Mouse (Mus musculus): ENCODE measurements at regions not wholly inside any gene's neighbourhood (a gene's known extent, or its start where the extent isn't known, plus 50 kb on each side); places are given as distances from the start of the nearest gene placed in this dataset.

DNA sequence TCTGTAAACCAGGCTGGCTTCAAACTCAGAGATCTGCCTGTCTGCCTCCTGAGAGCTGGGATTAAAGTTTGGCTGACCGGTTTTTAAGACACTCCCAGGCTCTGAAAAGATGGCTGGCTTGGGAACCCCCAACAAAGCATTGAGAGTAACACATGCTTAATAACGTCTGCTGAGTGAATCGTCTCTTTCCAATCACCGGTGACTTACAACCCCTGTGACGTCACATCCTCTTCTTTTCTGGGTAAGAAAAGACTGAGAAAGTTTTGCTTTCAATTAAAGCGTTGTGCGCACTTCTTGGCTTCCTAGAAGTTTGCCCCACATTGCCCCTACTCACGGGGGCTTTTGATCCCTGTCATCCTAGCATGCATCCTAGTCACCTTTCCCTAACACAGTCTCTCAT is 109.1 kb downstream of the Foxb1 start:
- H3K4me3 ChIP-seq (ENCODE audit: low read depth, low read length): no peak overlapping the region
- H3K27me3 ChIP-seq (replicated peaks; ENCODE audit: control insufficient read depth, insufficient read depth, low read length): no peaks in the 10 kb centered on the region
- H3K4me1 ChIP-seq (replicated peaks; ENCODE audit: control insufficient read depth, insufficient read depth, low read length): no peaks in the 10 kb centered on the region
- ATAC-seq (replicated peaks; ENCODE audit: low FRiP score) (no peak), DNase-seq (ENCODE audit: low spot score) (no peak)
- H3K27ac ChIP-seq (ENCODE audit: low read depth, low read length): no peak overlapping the region
- 66% methylated on average over 8 of the region's 8 CpGs for WGBS
- H3K9me3 ChIP-seq (ENCODE audit: control insufficient read depth, low read length): no peaks in the 10 kb centered on the region
- H3K9ac ChIP-seq (ENCODE audit: low read depth, low read length): no peak overlapping the region
- H3K4me2 ChIP-seq: no peak overlapping the region
- H3K36me3 ChIP-seq (ENCODE audit: control insufficient read depth, insufficient read depth, low read length): no peaks in the 10 kb centered on the region

DNA sequence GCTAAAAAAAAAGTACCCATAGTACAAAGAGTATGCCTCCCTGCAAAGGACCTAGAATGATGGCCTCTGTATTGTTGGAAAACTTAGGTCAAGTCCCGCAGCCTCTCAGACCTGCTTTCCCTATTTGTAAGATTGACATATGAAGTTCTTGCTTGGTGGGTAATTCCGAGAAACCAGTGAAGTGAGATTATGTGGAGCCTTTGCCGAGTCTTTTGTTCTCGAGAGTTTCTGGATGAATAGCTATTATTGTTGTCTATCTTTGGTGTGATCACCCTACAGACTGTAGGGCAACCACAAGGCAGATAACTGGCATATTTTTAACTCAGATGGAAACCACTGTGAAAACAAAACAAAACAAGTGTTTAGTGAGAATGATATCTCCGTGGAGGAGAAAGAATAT is 118.1 kb downstream of the Foxb1 start:
- Histone ChIP-seq H3K36me3 (ENCODE audit: control insufficient read depth, insufficient read depth, low read length) (no peaks in the 10 kb centered on the region), H3K4me3 (ENCODE audit: low read depth, low read length) (no peak overlapping the region), H3K4me2 (no peak overlapping the region), H3K27me3 (replicated peaks; ENCODE audit: control insufficient read depth, insufficient read depth, low read length) (no peaks in the 10 kb centered on the region), H3K9ac (ENCODE audit: low read depth, low read length) (no peak overlapping the region), H3K4me1 (replicated peaks; ENCODE audit: control insufficient read depth, insufficient read depth, low read length) (no peaks in the 10 kb centered on the region), H3K27ac (ENCODE audit: low read depth, low read length) (no peak overlapping the region), H3K9me3 (ENCODE audit: control insufficient read depth, low read length) (no peaks in the 10 kb centered on the region)
- no peak for ATAC-seq (replicated peaks; ENCODE audit: low FRiP score)
- WGBS: 76% methylated on average over 5 of the region's 5 CpGs
- DNase-seq (ENCODE audit: low spot score): no peak

DNA sequence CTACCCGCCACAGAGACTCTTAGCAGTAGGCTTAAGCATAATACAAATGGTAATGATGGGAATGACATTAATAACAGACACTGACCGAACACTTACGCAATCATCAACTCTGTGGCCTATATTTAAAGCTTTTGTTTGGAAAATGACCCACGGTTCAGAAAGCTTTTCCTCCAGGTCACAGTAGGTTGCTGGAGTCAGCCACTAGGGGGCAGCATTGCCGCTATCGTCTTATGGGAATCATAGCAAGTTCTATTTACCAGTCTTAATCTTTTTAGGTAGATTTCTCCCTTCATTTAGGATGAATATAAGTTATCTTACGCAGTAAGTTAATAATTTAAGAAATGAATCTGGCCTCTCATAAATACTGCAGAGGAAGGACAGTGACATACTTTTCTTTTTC is 137.4 kb downstream of the Foxb1 start:
- no peak overlapping the region for H3K9ac ChIP-seq (ENCODE audit: low read depth, low read length)
- H3K4me3 ChIP-seq (ENCODE audit: low read depth, low read length): no peak overlapping the region
- no peak overlapping the region for H3K4me2 ChIP-seq
- no peaks in the 10 kb centered on the region for H3K4me1 ChIP-seq (replicated peaks; ENCODE audit: control insufficient read depth, insufficient read depth, low read length)
- H3K27ac ChIP-seq (ENCODE audit: low read depth, low read length): no peak overlapping the region
- no peaks in the 10 kb centered on the region for H3K9me3 ChIP-seq (ENCODE audit: control insufficient read depth, low read length)
- peak; percentile 62 for DNase-seq (ENCODE audit: low spot score)
- whole genome bisulfite sequencing: 23% methylated on average over 7 of the region's 7 CpGs
- ATAC-seq (replicated peaks; ENCODE audit: low FRiP score): no peak
- H3K36me3 ChIP-seq (ENCODE audit: control insufficient read depth, insufficient read depth, low read length): no peaks in the 10 kb centered on the region
- H3K27me3 ChIP-seq (replicated peaks; ENCODE audit: control insufficient read depth, insufficient read depth, low read length): no peaks in the 10 kb centered on the region

DNA sequence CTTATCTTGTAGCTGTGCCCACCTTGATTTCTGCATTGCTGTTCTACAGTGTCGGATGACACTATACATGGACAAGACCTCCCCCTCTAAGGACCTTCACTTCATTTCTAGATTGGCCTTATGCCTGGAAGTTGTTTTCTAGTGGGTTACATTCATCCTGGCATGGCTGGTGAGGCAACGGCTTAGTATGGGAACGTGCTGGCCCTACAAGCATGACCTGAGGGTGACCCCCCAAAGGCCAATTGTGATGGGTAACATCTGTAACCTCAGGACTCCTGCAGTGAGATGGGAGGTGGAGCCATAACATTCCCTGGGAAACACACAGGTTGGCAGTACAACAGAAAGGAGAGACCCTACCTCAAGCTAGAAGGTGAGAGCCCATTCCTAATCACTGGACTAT is 139.7 kb downstream of the Foxb1 start:
- Histone ChIP-seq H3K36me3 (ENCODE audit: control insufficient read depth, insufficient read depth, low read length) (no peaks in the 10 kb centered on the region), H3K4me1 (replicated peaks; ENCODE audit: control insufficient read depth, insufficient read depth, low read length) (no peaks in the 10 kb centered on the region), H3K9me3 (ENCODE audit: control insufficient read depth, low read length) (no peaks in the 10 kb centered on the region), H3K4me2 (no peak overlapping the region), H3K27me3 (replicated peaks; ENCODE audit: control insufficient read depth, insufficient read depth, low read length) (no peaks in the 10 kb centered on the region), H3K4me3 (ENCODE audit: low read depth, low read length) (no peak overlapping the region), H3K27ac (ENCODE audit: low read depth, low read length) (no peak overlapping the region), H3K9ac (ENCODE audit: low read depth, low read length) (no peak overlapping the region)
- WGBS: 66% methylated on average over 3 of the region's 3 CpGs
- DNase-seq (ENCODE audit: low spot score) (no peak), ATAC-seq (replicated peaks; ENCODE audit: low FRiP score) (no peak)

DNA sequence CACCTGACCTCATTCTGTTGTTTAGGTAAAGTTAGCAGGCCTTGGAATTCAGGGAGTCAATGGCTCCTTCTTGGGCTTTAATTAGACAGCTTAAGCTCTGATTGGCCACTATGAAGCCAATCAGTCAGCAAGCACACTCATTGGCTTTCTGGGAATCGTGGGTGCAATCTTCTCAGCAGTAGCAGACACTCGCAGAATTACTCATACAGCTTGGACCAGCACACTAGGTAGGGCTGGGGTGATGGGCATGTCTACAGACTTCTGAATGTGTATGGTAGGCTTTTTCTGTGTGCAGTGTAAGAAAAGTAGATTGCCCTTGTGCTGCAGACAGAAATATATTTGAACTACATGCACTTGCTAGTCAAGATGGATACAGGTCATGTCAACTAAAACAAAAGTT is 143.4 kb downstream of the Foxb1 start:
- WGBS: 76% methylated on average over 2 of the region's 2 CpGs
- H3K4me3 ChIP-seq (ENCODE audit: low read depth, low read length): no peak overlapping the region
- H3K9ac ChIP-seq (ENCODE audit: low read depth, low read length): no peak overlapping the region
- no peaks in the 10 kb centered on the region for H3K9me3 ChIP-seq (ENCODE audit: control insufficient read depth, low read length)
- H3K4me1 ChIP-seq (replicated peaks; ENCODE audit: control insufficient read depth, insufficient read depth, low read length): no peaks in the 10 kb centered on the region
- no peaks in the 10 kb centered on the region for H3K27me3 ChIP-seq (replicated peaks; ENCODE audit: control insufficient read depth, insufficient read depth, low read length)
- no peaks in the 10 kb centered on the region for H3K36me3 ChIP-seq (ENCODE audit: control insufficient read depth, insufficient read depth, low read length)
- no peak overlapping the region for H3K27ac ChIP-seq (ENCODE audit: low read depth, low read length)
- ATAC-seq (replicated peaks; ENCODE audit: low FRiP score) (no peak), DNase-seq (ENCODE audit: low spot score) (no peak)
- H3K4me2 ChIP-seq: no peak overlapping the region

DNA sequence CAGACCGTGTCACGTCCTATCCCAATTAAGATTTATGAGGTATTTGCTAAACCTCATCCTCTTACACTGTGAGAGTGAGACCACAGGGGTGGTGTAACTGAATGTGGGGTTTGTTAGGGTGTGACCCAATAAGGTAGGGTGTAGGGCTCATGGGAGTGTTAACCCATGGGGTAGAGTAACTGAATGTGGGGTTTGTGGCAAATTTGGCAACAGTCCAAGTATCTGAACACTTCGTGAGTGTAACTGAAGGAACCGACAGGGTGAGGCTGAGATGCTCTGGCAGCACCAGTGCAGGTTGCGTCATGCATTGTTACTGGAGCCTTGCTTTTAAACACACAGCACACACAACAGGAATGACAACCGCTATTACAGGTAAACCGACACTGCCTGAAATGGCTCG is 144.1 kb downstream of the Anxa2 start:
- DNase-seq (ENCODE audit: low spot score) (no peak), ATAC-seq (replicated peaks; ENCODE audit: low FRiP score) (no peak)
- Histone ChIP-seq H3K4me1 (replicated peaks; ENCODE audit: control insufficient read depth, insufficient read depth, low read length) (no peaks in the 10 kb centered on the region), H3K4me3 (ENCODE audit: low read depth, low read length) (no peak overlapping the region), H3K36me3 (ENCODE audit: control insufficient read depth, insufficient read depth, low read length) (no peaks in the 10 kb centered on the region), H3K4me2 (no peak overlapping the region), H3K9me3 (ENCODE audit: control insufficient read depth, low read length) (no peaks in the 10 kb centered on the region), H3K9ac (ENCODE audit: low read depth, low read length) (no peak overlapping the region), H3K27me3 (replicated peaks; ENCODE audit: control insufficient read depth, insufficient read depth, low read length) (no peaks in the 10 kb centered on the region), H3K27ac (ENCODE audit: low read depth, low read length) (no peak overlapping the region)
- WGBS: 80% methylated on average over 8 of the region's 8 CpGs

DNA sequence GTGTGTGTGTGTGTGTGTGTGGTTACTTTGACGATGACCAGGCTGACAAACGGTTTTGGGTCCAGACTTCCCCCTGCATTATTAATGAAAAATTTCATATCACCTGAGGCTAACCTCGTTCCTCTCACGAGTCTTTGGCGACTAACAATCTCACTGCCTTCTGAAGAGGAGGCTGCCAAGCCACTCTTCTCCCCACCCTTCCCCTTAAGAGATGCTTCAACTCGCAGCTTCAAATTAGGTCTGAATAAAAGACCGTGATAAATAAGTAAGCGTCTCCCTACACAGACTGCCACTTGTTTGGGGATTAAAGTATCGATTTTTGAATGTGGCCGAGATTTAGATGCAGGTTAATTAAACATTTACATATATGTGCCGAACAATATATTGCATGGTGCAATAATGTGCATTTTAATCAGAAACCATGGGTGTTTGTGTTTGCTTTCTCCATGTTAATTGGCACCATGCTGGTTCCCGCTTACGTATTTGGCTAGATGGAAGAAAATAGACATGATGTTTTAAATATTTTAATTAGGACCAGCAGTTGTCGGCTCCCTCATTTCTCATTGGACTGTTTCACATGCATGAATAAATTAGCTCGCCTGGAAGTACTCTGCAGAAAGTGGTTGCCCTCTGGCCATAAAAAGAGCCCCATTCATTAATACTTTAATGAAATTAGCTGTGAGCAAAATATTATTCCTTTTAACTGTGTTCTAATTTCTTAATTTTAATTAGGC is 139.1 kb downstream of the Anxa2 start:
- Histone ChIP-seq H3K4me1 (replicated peaks; ENCODE audit: control insufficient read depth, insufficient read depth, low read length) (no peaks in the 10 kb centered on the region), H3K27ac (ENCODE audit: low read depth, low read length) (no peak overlapping the region), H3K36me3 (ENCODE audit: control insufficient read depth, insufficient read depth, low read length) (no peaks in the 10 kb centered on the region), H3K9ac (ENCODE audit: low read depth, low read length) (no peak overlapping the region), H3K4me3 (ENCODE audit: low read depth, low read length) (no peak overlapping the region), H3K4me2 (no peak overlapping the region), H3K9me3 (ENCODE audit: control insufficient read depth, low read length) (no peaks in the 10 kb centered on the region), H3K27me3 (replicated peaks; ENCODE audit: control insufficient read depth, insufficient read depth, low read length) (no peaks in the 10 kb centered on the region)
- DNase-seq (ENCODE audit: low spot score) (no peak), ATAC-seq (replicated peaks; ENCODE audit: low FRiP score) (no peak)
- 72% methylated on average over 13 of the region's 15 CpGs for WGBS

DNA sequence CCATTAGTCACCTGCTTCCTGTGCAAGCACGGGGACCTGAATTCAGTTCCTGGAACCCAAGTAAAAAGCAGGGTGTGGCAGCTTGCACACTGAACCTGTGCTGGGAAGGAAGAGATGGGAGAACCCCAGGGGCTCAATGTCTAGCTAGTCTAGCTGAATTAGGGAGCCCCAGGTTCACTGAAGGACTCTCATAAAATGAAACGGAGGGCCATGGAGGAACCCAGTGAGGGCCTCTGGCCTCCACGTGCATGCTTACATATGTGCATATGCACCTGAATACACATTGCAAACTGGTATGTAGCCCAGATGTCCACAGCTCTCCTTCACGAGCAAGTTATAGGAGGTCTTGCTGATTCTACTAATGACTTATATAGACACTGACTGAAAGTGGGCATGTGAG is 135.4 kb downstream of the Anxa2 start:
- H3K4me3 ChIP-seq (ENCODE audit: low read depth, low read length): no peak overlapping the region
- WGBS: 76% methylated on average over 4 of the region's 4 CpGs
- H3K4me1 ChIP-seq (replicated peaks; ENCODE audit: control insufficient read depth, insufficient read depth, low read length): no peaks in the 10 kb centered on the region
- H3K4me2 ChIP-seq: no peak overlapping the region
- H3K36me3 ChIP-seq (ENCODE audit: control insufficient read depth, insufficient read depth, low read length): no peaks in the 10 kb centered on the region
- DNase-seq (ENCODE audit: low spot score) (no peak), ATAC-seq (replicated peaks; ENCODE audit: low FRiP score) (no peak)
- no peaks in the 10 kb centered on the region for H3K9me3 ChIP-seq (ENCODE audit: control insufficient read depth, low read length)
- H3K27ac ChIP-seq (ENCODE audit: low read depth, low read length): no peak overlapping the region
- no peaks in the 10 kb centered on the region for H3K27me3 ChIP-seq (replicated peaks; ENCODE audit: control insufficient read depth, insufficient read depth, low read length)
- no peak overlapping the region for H3K9ac ChIP-seq (ENCODE audit: low read depth, low read length)

DNA sequence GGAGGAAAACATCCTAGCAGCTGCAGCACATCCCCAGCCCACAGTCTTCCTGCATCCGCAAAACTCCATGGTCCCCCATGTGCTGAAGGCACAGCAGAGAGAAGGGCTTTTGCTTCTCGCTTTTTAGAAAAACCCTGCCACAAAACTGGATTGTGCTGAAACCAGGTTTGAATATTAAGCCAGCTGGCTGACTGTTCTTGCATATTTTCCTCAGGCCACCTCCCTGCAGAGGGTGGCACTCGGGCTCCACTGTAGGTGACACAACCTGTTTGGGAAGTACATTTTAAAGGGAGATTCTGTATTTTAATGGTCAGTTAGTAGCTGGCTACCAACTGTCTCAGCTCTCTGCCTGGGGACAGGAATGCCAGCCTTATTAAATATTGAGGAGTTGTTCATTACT is 133.7 kb downstream of the Anxa2 start:
- ATAC-seq (replicated peaks; ENCODE audit: low FRiP score): no peak
- Histone ChIP-seq H3K4me1 (replicated peaks; ENCODE audit: control insufficient read depth, insufficient read depth, low read length) (no peaks in the 10 kb centered on the region), H3K27me3 (replicated peaks; ENCODE audit: control insufficient read depth, insufficient read depth, low read length) (no peaks in the 10 kb centered on the region), H3K9ac (ENCODE audit: low read depth, low read length) (no peak overlapping the region), H3K9me3 (ENCODE audit: control insufficient read depth, low read length) (no peaks in the 10 kb centered on the region), H3K36me3 (ENCODE audit: control insufficient read depth, insufficient read depth, low read length) (no peaks in the 10 kb centered on the region), H3K4me3 (ENCODE audit: low read depth, low read length) (no peak overlapping the region), H3K27ac (ENCODE audit: low read depth, low read length) (no peak overlapping the region), H3K4me2 (no peak overlapping the region)
- DNase-seq (ENCODE audit: low spot score): no peak
- WGBS: 72% methylated on average over 3 of the region's 3 CpGs
